Mouse (Mus musculus) c-Kit-positive CD71-positive TER-119-negative erythroid progenitor cells, embryonic 14.5 days (primary cell): Measurements from ENCODE around the gene Vamp5.

ENCODE experiments used
- DNase-seq: peaks from one replicate; pipeline ENCODE4 v3.0.0-alpha.2; 2013; ENCODE audit warnings: low read depth

Vamp5 gene

DNA sequence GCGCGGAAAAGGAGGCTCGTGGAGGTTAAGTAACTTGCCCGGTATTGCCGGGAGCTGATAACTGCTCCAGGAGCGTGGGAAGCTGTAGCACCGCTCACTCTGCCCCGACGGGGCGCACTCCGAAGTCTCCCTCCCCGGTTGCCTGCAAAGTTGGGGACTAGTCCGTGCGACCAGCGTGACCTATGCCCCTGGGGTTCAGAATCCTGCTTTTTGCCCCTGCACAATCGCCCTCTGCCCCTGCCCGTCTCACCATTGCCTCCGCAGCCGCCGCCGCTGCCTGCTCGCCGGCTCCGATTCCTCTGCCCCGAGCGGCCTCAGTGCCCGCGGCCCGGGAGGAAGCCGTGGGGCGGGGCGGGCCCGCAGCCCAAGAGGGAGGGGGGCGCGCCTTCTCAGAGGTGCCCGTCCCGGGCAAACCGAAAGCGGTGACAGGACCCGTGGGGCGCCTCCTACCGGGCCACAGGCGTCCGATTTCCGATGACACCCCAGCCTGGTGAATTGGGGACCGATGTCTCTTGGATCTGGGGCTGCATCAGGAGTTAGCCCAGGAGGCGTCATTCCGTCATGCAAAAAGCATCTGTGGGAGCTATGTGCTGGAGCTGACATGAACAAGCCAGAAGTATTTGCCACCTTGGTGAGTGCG lies at the start of gene Vamp5:
Vamp5 (minus strand) TSS at position 338 of the 640 bp plus-strand sequence.
- DNase-seq, result peak; percentile 77

DNA sequence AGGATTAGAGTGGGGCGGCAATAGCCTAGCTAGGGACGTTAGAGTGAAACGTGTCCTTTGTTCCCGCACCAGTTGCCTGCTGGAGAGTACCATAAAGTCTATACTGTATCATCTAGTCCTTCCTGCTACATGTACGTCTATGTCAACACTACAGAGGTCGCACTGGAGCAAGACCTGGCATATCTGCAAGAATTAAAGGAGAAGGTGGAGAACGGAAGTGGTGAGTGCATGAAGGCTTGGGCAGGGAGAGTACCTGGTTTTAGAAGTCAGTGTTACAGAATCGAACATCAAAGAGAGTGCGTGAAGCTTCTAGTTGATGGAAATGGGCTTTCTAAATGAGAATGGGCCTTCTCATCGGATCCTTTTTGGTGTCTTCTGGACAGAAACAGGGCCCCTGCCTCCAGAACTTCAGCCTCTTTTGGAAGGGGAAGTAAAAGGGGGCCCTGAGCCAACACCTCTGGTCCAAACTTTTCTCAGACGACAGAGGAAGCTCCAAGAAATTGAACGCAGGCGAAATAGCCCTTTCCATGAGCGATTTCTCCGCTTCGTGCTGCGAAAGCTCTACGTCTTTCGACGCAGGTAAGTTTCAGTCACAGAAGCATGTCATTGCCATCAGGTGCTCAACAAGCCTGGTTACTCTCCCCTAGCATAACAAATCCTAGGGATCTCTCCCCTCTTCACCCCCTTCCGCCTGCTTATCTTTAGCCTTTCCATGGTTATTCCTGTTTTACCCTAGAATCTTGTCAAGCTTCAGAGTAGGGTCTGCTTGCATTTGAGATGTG lies 49.0 kb upstream of the Vamp5 start:
- DNase-seq, result no peak

DNA sequence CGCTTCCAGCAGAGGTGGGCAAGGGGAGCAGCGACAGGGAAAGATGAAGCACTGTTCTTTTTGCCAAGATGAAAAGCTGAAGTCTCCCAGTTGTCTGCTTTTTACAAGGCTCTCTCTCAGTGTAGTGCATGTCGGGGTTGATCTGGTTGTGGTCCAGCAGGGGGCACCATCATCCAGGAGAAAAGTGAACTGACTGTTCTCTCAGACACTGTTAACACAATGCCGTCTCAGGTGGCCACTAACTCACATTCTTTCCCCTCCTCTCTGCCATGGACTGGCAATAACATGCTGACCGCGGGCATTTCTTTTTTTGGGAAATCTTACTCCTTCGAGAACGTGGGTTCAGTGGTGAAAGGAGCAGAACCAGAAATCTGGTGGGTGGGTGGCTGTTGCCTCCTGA lies 47.8 kb upstream of the Vamp5 start:
- DNase-seq, result peak; percentile 72

DNA sequence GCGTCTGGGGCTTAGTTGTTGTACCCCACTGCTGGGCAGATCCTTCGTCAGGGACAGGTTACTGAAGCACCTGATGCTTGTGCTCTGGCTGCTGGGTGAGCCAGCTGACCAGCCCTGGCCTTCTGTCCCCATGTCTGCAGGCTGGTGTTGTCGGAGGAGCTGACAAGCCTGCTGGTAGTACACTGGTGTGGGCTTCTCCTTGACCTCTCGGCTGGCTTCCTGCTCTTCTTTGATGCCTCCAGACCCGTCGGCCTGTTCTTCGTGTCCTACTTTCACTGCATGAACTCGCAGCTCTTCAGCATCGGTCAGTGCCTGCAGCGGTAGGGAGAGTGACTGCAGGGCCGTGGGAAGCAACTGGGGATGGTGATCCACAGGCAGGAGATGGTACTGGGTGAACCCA lies 45.4 kb upstream of the Vamp5 start:
- DNase-seq, result no peak

DNA sequence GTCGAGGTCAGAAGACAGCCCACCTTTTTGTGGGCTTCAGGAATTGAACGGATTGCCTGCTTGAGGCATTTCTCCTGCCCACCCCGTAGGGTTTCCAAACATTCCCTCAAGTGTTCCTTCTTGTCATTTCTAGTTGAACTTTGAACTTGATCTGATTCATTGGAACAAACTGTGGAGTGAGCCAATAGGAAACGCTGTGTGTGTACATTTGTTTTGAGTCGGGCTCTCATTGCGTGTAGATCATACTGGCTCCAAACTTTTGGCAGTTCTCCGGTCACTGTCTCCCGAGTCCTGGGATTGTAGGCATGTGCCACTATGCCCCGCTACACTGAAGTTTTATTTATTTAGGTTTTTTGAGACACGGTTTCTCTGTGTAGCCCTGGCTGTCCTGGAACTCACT lies 40.6 kb upstream of the Vamp5 start:
- DNase-seq, result no peak

DNA sequence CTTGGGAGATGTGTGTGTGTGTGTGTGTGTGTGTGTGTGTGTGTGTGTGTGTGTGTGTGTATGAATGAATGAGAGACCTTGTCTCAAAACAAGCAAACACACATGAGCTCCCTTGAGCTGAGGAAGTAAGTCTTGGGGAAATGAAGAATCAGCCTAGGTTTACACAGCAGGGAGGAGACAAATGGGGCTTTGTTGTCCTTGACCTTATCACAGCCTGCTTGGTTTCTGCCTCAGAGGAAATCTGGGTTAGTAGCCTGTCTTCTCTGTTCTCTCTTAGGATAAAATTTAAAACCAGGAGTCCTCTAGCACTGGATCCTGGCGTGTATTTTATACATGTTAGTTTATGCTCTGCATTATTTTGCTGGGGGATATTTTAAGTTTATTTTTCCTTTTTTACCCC lies 39.5 kb upstream of the Vamp5 start:
- DNase-seq, result no peak

DNA sequence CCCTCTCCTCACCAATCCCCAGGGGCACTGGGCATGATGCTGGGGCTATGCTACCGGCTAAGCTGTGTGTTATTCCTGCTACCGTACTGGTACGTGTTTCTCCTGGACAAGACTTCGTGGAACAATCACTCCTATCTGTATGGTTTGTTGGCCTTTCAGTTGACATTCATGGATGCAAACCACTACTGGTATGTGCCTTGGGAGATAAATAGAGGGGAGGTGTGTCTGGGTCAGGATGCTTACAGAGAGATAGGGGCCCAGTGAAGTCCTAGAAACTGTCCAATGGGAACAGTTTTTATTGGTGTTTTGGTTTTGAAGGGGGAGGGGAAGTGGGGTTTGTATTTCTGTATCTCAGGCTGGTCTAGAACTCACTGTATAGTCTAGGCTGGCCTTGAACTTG lies 38.0 kb upstream of the Vamp5 start:
- peak; percentile 46 for DNase-seq

DNA sequence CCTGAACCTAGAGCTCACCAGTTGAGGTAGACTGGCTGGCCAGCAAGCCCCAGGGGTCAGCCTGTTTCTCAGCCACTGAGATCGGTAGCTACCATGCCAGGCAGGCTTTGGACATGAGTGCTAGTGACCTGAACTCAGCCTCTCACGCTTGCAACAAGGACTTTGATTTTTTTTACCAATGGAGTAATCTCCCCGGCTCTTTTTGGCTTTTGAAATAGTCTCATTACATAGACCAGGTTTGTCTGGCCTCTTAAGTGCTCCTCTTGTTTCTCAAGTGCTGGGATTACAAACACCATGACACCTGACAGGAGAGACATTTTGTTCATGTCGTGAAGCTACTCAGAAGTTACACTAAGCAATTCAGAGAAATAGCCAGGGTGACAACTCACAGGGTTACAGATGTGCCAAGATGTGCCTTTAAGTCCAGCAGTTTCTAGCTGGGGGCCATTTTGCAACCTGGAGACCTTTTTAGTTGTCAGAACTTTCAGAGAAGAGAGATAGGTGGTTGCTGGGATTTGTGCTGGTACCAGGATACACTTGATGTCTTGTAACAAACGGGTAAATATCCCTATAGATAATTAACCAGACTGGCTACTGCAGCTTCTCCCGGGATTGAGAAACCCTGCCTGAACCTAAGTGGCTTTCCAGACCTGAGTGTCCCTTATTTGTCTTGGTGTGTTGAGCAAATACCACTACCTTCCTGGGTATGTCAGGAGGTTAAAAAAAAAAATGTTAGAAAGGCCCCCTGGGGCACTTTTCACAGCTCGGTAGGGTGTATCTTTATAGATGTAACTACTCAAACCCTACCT lies 35.9 kb upstream of the Vamp5 start:
- DNase-seq, result no peak

DNA sequence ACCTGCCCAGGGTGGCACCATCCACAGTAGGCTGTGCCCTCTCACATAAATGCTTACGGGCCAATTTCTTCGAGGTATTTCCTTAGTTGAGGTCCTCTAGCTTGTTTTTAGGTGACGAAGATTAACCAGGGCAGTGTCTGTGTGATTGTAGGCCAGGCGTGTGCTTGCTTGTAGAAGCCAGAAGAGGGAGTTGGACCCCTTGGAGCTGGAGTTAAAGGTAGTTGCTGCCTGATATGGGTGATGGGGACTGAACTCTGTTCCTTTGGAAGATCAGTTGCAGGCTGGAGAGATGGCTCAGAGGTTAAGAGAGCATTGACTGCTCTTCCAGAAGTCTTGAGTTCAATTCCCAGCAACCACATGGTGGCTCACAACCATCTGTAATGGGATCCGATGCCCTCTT lies 34.9 kb upstream of the Vamp5 start:
- no peak for DNase-seq

DNA sequence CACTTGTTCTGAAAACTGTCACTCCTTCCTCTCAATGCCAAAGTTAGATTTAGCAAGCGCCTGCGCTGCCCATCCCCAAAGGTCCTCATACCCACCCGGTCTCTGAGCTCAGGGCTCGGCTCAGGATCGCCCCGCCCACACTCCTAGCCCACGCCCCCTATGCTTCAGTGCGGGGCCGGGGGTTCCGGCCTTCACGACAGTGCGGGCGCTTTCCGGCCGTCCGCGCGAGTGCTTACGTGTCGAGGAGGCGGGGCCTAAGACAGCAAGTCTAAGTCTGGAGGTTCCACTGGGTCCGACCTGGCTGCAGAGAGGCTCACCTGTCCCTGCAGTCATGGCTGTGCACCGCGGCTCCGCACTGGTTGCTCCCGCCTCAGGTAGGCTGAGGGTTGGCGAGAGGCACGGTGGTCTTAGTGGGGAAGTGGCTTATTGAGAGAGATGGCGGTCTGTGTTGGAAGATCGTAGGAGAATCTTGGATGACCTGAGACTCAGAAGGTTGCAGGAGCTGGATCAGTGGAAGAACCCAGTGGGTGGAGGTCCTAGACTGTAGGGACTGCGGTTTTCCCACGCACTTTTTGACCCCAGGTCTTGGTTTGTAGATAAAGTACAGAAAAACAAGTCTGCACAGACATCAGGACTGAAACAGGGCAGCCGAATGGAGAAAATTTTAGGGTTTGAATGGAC lies 33.9 kb upstream of the Vamp5 start, which contains the start of gene Ggcx:
Ggcx (plus strand) TSS at position 233 of the 681 bp plus-strand sequence.
- peak; percentile 92 for DNase-seq

DNA sequence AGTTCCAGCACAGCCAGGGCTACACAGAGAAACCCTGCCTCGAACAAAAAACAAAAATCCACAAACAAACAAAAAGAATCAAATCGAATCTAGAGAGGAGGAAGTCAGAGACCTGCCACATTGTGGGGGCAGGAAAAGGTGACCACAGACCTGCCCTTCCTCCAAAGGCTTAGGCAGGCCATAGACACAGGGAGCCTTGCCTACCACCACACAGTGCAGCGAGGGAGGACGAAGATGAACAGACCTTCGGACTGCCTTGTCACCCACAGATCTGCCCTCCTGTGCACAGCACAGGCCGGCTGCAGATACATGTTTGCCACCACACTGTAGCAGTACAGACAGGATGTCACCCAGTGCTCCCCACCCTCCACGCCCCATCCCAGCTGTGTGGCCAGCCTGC lies 30.2 kb upstream of the Vamp5 start:
- DNase-seq, result no peak

DNA sequence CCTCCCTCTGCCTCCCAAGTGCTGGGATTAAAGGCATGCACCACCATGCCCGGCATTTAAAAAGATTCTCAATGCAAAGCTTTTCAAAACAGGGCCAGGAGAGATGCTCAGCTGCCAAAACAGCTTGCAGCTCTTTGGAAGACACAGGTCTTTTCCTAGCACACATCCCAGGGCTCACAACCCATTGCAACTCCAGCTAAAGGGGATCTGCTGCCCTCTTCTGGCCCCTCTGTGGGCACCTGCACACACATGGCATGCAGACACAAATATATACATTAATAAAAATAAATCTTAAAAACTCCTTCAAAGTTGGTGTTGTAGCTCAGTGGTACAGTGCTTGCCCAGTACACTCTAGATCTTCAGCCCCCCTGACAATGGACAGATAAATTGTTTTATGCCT lies 29.7 kb upstream of the Vamp5 start:
- DNase-seq, result no peak

DNA sequence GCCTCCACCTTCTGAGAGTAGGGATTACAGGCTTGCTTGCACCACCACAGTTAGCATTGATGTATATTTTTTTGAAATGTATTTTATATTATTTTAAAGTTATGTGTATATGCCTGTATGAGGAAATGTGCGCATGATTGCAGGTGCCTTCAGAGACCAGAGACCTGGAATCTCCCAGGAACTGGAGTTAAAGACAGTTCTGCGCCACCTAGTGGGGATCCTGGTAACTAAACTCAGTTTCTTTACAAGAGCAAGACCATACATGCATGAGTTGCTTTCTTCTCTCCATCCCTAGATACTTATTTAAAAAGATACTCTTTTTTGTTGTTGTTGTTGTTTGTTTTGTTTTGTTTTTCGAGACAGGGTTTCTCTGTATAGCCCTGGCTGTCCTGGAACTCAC lies 29.3 kb upstream of the Vamp5 start:
- DNase-seq, result peak; percentile 77

DNA sequence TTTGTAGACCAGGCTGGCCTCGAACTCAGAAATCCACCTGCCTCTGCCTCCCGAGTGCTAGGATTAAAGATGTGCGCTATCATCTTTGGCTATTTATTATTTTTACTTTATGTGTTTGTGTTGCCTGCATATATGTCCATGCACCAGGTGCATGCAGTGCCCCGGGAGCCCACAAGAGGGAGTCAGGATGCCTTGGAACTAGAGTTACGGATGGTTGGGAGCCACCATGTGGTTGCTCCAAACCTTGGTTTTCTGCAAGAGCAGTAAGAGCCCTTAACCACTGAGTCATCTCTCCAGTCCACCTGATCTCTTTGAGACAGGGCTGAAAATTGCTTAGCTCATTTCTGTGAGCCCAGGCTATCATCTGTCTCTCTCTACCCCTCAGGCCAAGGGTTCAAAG lies 26.9 kb upstream of the Vamp5 start:
- peak; percentile 93 for DNase-seq

DNA sequence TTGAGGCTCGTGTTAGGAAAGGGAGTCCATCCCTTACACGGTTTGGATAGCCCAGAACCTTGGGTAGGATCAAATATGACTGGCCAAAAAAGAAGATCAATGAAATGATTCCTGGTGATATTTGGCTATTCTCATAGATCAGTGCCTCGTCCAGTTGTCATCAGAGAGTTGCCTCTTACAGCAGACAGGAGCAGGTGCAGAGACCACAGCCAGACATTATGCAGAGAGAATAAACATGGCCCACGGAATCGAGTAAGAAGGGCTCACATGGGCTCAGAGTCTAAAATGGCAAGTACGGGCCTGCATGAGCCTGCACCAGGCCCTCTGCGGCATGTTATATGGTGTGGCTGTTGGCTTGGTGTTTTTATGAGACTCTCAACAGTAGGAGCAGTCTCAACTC lies 25.1 kb upstream of the Vamp5 start:
- no peak for DNase-seq

DNA sequence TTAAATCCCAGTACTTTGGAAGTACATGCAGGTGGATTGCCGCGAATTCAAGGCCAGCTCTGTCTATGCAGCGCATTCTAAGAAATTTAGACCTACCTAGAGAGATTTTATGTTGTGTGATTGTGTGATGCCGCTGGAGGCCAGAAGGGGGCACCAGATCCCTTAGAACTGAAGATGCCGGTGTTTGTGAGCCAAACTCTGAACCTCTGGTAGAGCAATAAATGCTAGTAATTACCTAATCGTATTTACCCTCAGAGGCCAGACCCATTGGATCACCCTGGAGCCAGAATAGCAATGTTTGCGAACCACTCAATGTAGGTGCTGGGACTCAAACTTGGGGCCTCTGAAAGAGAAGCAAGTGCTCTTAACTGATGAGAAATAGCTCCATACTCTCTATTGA lies 21.6 kb upstream of the Vamp5 start:
- DNase-seq, result peak; percentile 73

DNA sequence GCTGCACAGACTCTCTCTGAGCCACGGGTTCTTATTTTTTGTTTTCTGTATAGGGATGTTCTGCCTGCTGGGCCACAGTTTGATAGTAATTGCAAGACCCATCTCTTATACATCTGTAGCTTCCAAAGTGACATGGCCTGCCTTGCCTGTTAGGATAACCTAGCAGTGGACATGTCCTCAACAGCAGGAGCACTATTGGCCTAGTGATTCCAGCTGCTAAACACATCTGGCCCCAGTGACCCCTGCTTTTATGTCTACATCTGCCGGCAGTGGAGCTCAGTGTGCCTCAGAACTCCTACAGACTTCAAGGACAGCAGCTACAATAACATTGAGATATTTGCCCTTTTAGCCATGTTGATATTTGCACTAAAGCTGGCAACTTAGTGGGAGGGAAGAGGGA lies 19.7 kb upstream of the Vamp5 start:
- no peak for DNase-seq

DNA sequence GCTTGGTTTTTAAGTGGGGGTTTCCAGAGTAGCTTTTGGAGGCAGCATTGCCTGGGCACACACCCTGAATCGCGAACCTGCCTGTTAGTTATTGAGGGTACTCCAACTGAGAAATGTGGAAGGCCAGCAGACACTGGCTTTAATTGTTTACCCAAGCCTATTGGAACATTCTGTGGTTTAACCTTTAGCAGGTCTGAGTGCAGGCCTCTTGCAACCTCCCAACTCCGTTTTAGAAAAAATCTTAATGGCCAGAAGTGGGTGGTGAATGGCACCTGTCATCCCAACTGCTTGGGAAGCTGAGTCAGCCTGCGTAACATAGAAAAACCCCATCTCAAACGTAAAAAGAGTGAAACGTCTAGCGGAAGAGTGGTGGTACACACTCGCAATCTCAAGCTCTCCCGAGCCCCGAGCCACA lies 16.6 kb upstream of the Vamp5 start:
- no peak for DNase-seq

DNA sequence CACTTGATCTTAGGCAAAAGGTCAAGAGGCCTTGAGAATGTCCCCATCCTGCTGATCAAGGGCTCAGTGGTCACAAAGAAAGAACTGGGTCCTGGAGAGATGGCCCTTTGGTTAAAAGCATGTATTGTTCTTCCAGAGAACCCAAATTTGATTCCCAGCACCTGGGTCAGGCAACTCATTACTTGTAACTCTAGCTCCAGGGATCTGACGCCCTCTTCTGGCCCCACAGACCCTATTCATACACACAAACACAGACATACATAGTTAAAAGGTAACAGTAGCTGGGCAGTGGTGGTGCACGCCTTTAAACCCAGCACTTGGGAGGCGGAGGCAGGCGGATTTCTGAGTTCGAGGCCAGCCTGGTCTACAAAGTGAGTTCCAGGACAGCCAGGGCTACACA lies 12.1 kb upstream of the Vamp5 start:
- no peak for DNase-seq

DNA sequence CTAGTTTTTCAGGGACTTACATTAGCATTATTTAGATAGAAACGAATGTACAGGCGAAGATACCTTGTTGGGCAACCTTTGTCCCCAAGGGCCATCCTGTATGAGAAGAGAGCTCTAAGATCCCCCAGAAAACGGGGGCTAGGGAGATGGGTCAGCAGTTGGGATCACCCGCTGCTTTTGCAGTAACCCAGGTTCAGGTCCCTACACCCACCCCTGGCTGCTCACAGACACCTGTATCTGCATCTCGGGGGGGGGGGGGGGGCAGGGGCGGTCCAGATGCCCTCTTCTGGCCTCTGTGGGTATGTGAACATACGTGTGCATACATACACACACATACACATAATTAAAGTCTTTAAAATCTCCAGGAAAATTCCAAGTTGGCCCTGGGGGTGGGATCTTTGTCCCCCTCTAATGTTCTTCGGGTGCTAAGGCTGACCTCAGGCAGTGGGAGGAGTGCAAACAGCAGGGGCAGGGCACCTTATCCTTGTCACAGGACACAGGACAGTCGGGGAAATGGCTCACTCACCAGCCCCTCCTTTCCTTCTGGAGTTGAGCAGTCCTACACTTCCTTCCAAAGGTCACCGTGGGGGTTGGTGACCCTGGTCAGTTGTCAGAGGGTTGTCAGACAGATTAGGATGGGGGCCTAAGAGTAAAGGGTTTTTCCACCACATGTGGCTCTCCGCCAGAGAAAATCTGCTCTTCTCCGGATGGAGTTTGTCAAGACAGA lies 10.7 kb upstream of the Vamp5 start:
- peak; percentile 58 for DNase-seq

DNA sequence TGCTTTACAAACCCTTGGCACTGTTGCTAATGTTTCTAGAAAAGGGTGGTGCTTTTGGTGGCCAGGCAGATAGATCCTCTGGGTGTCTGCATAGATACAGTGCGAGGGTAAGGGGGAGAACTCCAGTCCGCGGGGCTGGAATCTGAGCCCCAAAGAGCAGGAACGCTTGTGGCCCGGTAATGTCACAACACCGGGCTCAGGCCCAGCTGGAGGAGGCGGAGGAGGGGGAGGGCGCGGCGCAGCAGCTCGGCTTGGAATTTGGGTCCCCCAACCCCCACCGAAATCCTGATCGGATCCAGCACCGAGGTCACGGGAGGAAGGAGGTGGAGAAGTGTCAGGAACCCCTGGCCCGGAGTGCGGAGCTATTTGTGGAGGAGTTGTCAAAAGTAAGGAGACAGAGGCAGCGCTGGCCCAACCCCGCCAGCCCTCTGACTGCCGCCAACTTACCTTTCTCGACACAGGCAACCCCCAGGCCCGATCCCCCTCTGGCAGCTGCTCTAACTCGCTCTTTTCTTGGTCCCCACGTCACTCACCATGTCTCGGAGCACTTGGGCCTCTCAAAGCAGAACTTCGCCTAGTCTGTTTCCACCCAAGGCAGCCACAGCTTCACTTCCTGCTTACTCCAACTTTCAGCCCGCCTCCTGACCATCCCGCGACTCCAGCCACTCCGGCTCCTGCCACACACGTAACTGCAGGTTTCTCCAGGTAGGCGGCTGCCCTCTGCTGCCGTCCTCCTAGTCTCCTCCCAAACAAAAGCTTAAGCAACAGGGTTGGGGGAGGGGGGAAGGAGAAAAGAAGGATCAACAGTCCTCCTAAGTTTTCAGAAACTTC lies 9.9 kb upstream of the Vamp5 start, which contains the start of gene Vamp8:
Vamp8 (minus strand) TSS at position 763 of the 831 bp plus-strand sequence.
- peak; percentile 51 for DNase-seq
